Mouse (Mus musculus) bone marrow, adult 2 months (tissue): Measurements from ENCODE around the gene Zbtb11.

Experiments
- CTCF ChIP-seq: fragments of 200-500 bp; IDR thresholded peaks from 2 replicates; pipeline ENCODE4 v1.5.1; 2011; ENCODE audit warnings: low read length, control low read depth; ENCODE audit not compliant: control insufficient read depth, insufficient read depth
- POLR2A ChIP-seq: fragments of 200-500 bp; IDR thresholded peaks from 2 replicates; pipeline ENCODE4 v1.6.1; 2011; ENCODE audit warnings: low read depth, mild to moderate bottlenecking, control low read depth, low read length, borderline replicate concordance; ENCODE audit not compliant: control insufficient read depth

GRCm38 (mm10) chr16:55974903-55975285 is 1.2 kb downstream of the Zbtb11 start:
- no peak for TF ChIP-seq POLR2A
- no peak for TF ChIP-seq CTCF
